Mouse (Mus musculus): Measurements from ENCODE around the gene Zbtb38. TPM values are rescaled to one million over a fixed set of nuclear protein-coding genes. Genes with fewer than 3 reads are reported as not detected.

Gene Zbtb38
- polyA plus RNA-seq, 1 experiment from 2014 or later, result 15.3 TPM

GRCm38 (mm10) chr9:96668628-96669027 lies 84.0 kb downstream of the Zbtb38 start:
- no peaks in the 10 kb centered on the region for H3K4me1 ChIP-seq (replicated peaks; ENCODE audit: control insufficient read depth, insufficient read depth)
- peak; percentile 87 for TF ChIP-seq CTCF (IDR thresholded peaks at IDR 0.05; ENCODE audit: low read depth)
- no peak for TF ChIP-seq EP300 (optimal IDR thresholded peaks at IDR 0.05)
- peak; percentile 66; the same call in 1 of the 2 replicates for ATAC-seq (ENCODE audit: low FRiP score, low TSS enrichment)
- H3K9me3 ChIP-seq (ENCODE audit: control insufficient read depth, low read length), result no peaks in the 10 kb centered on the region
- DNase-seq (ENCODE audit: low spot score), result peak; percentile 78
- H3K4me3 ChIP-seq (ENCODE audit: low read depth, low read length), result no peak overlapping the region
- H3K36me3 ChIP-seq (ENCODE audit: control insufficient read depth, insufficient read depth, low read length), result no peaks in the 10 kb centered on the region
- no peaks in the 10 kb centered on the region for H3K27me3 ChIP-seq (ENCODE audit: control insufficient read depth, insufficient read depth, low read length)
- H3K9ac ChIP-seq (ENCODE audit: low read length), result no peak overlapping the region
- H3K4me2 ChIP-seq (replicated peaks; ENCODE audit: low read depth), result no peak overlapping the region
- no peak overlapping the region for H3K27ac ChIP-seq (replicated peaks)
- WGBS, result 44% methylated on average over 5 of the region's 5 CpGs

DNA sequence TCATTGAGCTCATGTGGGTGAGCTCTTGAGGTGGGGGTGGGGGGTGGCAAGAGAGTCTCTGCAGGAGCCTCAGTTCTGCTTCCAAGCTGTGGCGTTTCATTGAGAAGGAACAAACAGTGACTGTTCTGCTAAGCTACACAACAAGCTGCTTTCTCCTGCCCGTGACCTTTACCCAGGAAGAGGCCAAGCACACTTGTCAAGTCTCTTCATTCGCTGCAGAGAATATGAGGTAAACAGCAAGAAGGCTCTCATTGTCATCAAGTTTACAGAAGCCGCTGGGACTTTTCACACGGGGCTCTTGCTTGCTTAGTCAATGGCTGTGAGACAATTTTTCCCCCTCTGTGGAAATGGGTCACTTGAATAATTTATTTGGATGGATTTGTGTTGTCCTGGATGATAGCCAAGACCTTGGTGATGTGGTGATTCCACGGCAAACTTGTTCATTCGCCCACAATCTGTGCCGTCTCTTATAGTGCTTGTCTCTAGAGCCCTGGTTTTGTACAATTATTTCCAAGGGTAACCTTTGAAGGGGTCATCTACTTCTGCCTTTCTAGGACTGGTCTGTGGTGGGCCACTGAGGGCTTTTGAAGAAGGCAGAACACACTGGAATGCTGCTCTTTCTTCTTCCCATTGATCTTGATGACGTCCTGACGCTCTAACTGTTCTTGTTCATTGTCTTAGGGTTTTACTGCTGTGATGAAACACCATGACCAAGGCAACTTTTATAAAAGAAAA lies 92.0 kb downstream of the Zbtb38 start:
- WGBS, result 66% methylated on average over 10 of the region's 10 CpGs
- DNase-seq (ENCODE audit: low spot score), result no peak
- H3K4me1 ChIP-seq (replicated peaks; ENCODE audit: control insufficient read depth, insufficient read depth), result no peaks in the 10 kb centered on the region
- peak; percentile 40; the same call in 1 of the 2 replicates for ATAC-seq (ENCODE audit: low FRiP score, low TSS enrichment)
- H3K36me3 ChIP-seq (ENCODE audit: control insufficient read depth, insufficient read depth, low read length), result no peaks in the 10 kb centered on the region
- TF ChIP-seq EP300 (optimal IDR thresholded peaks at IDR 0.05), result no peak
- TF ChIP-seq CTCF (IDR thresholded peaks at IDR 0.05; ENCODE audit: low read depth), result no peak
- H3K27me3 ChIP-seq (ENCODE audit: control insufficient read depth, insufficient read depth, low read length), result no peaks in the 10 kb centered on the region
- H3K4me2 ChIP-seq (replicated peaks; ENCODE audit: low read depth), result no peak overlapping the region
- H3K9me3 ChIP-seq (ENCODE audit: control insufficient read depth, low read length), result no peaks in the 10 kb centered on the region
- H3K27ac ChIP-seq (replicated peaks), result no peak overlapping the region
- no peak overlapping the region for H3K4me3 ChIP-seq (ENCODE audit: low read depth, low read length)
- no peak overlapping the region for H3K9ac ChIP-seq (ENCODE audit: low read length)

DNA sequence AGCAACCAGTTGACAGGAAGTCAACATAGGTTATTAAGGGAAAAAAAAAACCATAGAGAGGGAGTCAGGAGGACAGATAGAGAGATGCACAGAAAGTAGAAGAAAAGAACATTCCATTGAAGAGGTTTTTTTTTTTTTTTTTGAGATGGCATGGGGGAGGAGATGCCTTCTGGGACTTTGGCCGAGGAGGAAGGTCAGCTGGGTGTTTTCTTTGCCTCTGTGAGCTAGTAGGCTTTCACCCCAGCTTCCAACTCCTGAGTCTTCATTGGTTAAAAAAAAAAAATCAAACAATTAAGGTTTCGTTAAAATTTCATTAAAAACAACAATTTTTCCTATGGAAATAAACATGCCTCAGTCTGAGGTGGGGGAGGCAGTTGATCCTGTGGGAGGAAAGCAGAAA lies 92.8 kb downstream of the Zbtb38 start:
- ATAC-seq (ENCODE audit: low FRiP score, low TSS enrichment), result no peak
- no peaks in the 10 kb centered on the region for H3K36me3 ChIP-seq (ENCODE audit: control insufficient read depth, insufficient read depth, low read length)
- 72% methylated on average over 2 of the region's 2 CpGs for WGBS

GRCm38 (mm10) chr9:96653538-96653937 lies 99.1 kb downstream of the Zbtb38 start:
- Histone ChIP-seq H3K4me1 (replicated peaks; ENCODE audit: control insufficient read depth, insufficient read depth) (no peaks in the 10 kb centered on the region), H3K27me3 (ENCODE audit: control insufficient read depth, insufficient read depth, low read length) (no peaks in the 10 kb centered on the region), H3K4me3 (ENCODE audit: low read depth, low read length) (no peak overlapping the region), H3K27ac (replicated peaks) (no peak overlapping the region), H3K9me3 (ENCODE audit: control insufficient read depth, low read length) (no peaks in the 10 kb centered on the region), H3K36me3 (ENCODE audit: control insufficient read depth, insufficient read depth, low read length) (no peaks in the 10 kb centered on the region), H3K9ac (ENCODE audit: low read length) (no peak overlapping the region), H3K4me2 (replicated peaks; ENCODE audit: low read depth) (no peak overlapping the region)
- 63% methylated on average over 4 of the region's 4 CpGs for WGBS
- DNase-seq (ENCODE audit: low spot score) (no peak), ATAC-seq (ENCODE audit: low FRiP score, low TSS enrichment) (no peak)
- TF ChIP-seq EP300 (optimal IDR thresholded peaks at IDR 0.05) (no peak), CTCF (IDR thresholded peaks at IDR 0.05; ENCODE audit: low read depth) (no peak)

More for the DNA sequence above, 92.8 kb downstream of the Zbtb38 start:
- Histone ChIP-seq H3K4me1 (replicated peaks; ENCODE audit: control insufficient read depth, insufficient read depth) (no peaks in the 10 kb centered on the region), H3K9ac (ENCODE audit: low read length) (no peak overlapping the region), H3K27me3 (ENCODE audit: control insufficient read depth, insufficient read depth, low read length) (no peaks in the 10 kb centered on the region), H3K4me3 (ENCODE audit: low read depth, low read length) (no peak overlapping the region), H3K27ac (replicated peaks) (no peak overlapping the region), H3K4me2 (replicated peaks; ENCODE audit: low read depth) (no peak overlapping the region), H3K9me3 (ENCODE audit: control insufficient read depth, low read length) (no peaks in the 10 kb centered on the region)
- DNase-seq (ENCODE audit: low spot score), result no peak
- TF ChIP-seq CTCF (IDR thresholded peaks at IDR 0.05; ENCODE audit: low read depth) (no peak), EP300 (optimal IDR thresholded peaks at IDR 0.05) (no peak)

DNA sequence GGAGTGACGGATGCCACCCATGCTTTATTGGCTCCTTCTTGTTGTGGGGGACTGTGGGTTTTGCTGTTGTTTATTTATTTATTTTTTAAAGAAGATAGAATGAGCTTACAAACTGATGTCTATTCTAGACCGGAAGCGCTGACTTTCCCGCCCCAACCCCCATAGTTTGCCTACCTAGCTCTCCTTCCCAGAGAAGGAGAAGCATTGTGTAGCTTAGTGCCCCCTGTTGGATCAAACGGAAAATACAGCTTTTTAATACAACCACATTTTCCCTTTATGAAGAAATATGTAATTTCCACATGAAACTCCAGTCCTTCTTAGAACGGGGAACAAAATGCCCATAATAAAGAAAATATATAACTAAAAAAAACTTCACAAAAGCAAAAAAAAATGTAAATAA lies 99.9 kb downstream of the Zbtb38 start:
- TF ChIP-seq CTCF (IDR thresholded peaks at IDR 0.05; ENCODE audit: low read depth) (peak; percentile 70), EP300 (optimal IDR thresholded peaks at IDR 0.05) (no peak)
- Histone ChIP-seq H3K9me3 (ENCODE audit: control insufficient read depth, low read length) (no peaks in the 10 kb centered on the region), H3K27ac (replicated peaks) (no peak overlapping the region), H3K27me3 (ENCODE audit: control insufficient read depth, insufficient read depth, low read length) (no peaks in the 10 kb centered on the region), H3K36me3 (ENCODE audit: control insufficient read depth, insufficient read depth, low read length) (no peaks in the 10 kb centered on the region), H3K4me3 (ENCODE audit: low read depth, low read length) (no peak overlapping the region), H3K4me2 (replicated peaks; ENCODE audit: low read depth) (no peak overlapping the region), H3K9ac (ENCODE audit: low read length) (no peak overlapping the region), H3K4me1 (replicated peaks; ENCODE audit: control insufficient read depth, insufficient read depth) (no peaks in the 10 kb centered on the region)
- WGBS, result 55% methylated on average over 6 of the region's 6 CpGs
- DNase-seq (ENCODE audit: low spot score) (no peak), ATAC-seq (ENCODE audit: low FRiP score, low TSS enrichment) (no peak)

DNA sequence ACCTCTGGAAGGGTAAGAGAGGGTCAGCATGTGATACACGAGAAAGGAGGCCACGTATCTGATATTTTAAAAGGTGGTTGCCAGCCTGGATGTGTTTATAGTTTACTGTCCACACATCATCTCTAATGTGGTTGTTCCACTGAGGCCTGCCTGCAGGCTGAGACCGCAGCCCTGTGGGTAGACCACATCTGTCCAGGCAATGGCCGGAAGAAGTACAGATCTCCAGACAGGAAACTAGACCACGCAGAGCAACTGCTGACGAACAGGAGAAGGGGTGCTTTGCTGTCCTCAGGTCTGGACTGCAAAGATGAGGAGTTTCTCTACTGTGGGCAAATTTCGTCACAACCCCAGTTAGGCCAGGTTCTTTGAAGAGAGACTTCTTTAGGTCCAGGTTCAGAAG lies 101.8 kb downstream of the Zbtb38 start:
- H3K4me3 ChIP-seq (ENCODE audit: low read depth, low read length), result no peak overlapping the region
- no peaks in the 10 kb centered on the region for H3K9me3 ChIP-seq (ENCODE audit: control insufficient read depth, low read length)
- H3K4me2 ChIP-seq (replicated peaks; ENCODE audit: low read depth), result no peak overlapping the region
- no peak for ATAC-seq (ENCODE audit: low FRiP score, low TSS enrichment)
- H3K9ac ChIP-seq (ENCODE audit: low read length), result no peak overlapping the region
- TF ChIP-seq CTCF (IDR thresholded peaks at IDR 0.05; ENCODE audit: low read depth) (no peak), EP300 (optimal IDR thresholded peaks at IDR 0.05) (no peak)
- no peak overlapping the region for H3K27ac ChIP-seq (replicated peaks)
- WGBS, result 66% methylated on average over 7 of the region's 7 CpGs
- H3K4me1 ChIP-seq (replicated peaks; ENCODE audit: control insufficient read depth, insufficient read depth), result no peaks in the 10 kb centered on the region
- no peaks in the 10 kb centered on the region for H3K27me3 ChIP-seq (ENCODE audit: control insufficient read depth, insufficient read depth, low read length)
- no peaks in the 10 kb centered on the region for H3K36me3 ChIP-seq (ENCODE audit: control insufficient read depth, insufficient read depth, low read length)
- no peak for DNase-seq (ENCODE audit: low spot score)

Measured in stomach, postnatal 0 days (tissue).